Mouse (Mus musculus): ENCODE results near the gene Myo18a. TPM values are rescaled to one million over a fixed set of nuclear protein-coding genes. Genes with fewer than 3 reads are reported as not detected.
A peak's percentile ranks its signal among the peaks of the same experiment; 100 is the strongest.

The Myo18a gene
- polyA plus RNA-seq, 1 experiment, result 20.0 TPM

DNA sequence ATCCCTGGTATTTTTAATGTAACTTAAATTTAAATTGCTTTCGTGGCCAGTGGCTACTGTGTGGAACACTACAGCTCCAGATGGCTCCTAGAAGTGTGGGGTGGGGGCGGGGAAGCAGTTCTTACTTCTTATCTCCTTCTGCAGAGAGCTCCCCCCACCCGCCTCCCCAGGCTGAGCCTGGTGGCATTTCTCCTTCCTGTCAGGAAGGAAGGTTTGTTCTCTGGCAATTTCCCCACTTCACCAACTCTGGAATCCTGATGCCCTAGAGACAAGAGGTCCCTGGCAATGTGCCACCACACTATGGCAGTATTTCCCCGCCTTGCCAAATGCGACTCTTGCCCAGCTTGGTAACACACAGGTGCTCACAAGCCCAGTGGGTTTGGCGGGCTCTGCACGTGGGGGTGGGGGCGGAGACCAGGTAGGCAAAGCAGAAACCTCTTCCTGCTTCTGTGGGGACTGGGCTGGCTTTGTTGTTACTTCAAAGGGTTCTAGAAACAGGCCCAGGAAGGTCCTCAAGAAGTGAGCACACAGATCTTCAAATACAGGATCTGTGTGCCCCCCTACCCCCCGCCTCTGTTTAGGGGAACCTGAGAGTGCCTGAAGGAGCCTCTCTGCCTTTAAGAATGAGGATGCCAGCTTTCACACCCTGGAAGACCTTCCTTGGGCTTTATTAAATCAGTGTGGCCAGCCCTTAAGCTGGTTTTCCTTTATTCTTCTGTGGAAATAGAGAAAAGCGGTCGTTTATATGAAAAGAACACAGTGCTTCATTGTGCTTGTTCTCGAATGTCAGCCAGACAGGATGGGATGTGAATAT, 28.9 kb downstream of the Myo18a start:
- TF ChIP-seq FLI1 (IDR thresholded peaks at IDR 0.05; ENCODE audit: low read length) (no peak), GATA1 (IDR thresholded peaks at IDR 0.05; ENCODE audit: borderline replicate concordance, low read length) (no peak)
- Histone ChIP-seq H3K4me1 (peaks cover 78% of the 10 kb centered on the region), H3K27me3 (replicated peaks) (no peaks in the 10 kb centered on the region), H3K9me3 (no peaks in the 10 kb centered on the region), H3K4me3 (replicated peaks) (peak overlapping the region; percentile 76), H3K36me3 (replicated peaks; ENCODE audit: low read length) (no peaks in the 10 kb centered on the region)

DNA sequence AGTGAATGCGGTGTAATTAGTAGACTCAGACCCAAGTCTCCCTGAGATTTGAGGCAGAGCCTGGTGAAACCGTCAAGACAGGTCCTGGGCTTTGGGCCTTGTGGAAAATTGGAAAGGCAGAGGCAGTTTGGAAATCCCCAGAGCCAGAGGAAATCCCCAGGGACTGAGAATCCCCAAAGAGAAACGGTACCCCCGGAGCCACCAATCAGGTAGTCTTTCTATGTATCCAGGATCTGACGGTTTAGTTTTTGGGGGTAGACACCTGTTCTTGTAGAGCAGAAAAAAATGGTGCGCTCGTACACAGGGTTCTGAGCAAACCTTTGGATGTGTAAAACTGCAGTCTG, 29.5 kb downstream of the Myo18a start:
- Histone ChIP-seq H3K36me3 (replicated peaks; ENCODE audit: low read length) (no peaks in the 10 kb centered on the region), H3K27me3 (replicated peaks) (no peaks in the 10 kb centered on the region), H3K4me1 (peaks cover 72% of the 10 kb centered on the region), H3K4me3 (replicated peaks) (peak overlapping the region; percentile 92), H3K9me3 (no peaks in the 10 kb centered on the region)
- TF ChIP-seq FLI1 (IDR thresholded peaks at IDR 0.05; ENCODE audit: low read length) (no peak), GATA1 (IDR thresholded peaks at IDR 0.05; ENCODE audit: borderline replicate concordance, low read length) (no peak)

DNA sequence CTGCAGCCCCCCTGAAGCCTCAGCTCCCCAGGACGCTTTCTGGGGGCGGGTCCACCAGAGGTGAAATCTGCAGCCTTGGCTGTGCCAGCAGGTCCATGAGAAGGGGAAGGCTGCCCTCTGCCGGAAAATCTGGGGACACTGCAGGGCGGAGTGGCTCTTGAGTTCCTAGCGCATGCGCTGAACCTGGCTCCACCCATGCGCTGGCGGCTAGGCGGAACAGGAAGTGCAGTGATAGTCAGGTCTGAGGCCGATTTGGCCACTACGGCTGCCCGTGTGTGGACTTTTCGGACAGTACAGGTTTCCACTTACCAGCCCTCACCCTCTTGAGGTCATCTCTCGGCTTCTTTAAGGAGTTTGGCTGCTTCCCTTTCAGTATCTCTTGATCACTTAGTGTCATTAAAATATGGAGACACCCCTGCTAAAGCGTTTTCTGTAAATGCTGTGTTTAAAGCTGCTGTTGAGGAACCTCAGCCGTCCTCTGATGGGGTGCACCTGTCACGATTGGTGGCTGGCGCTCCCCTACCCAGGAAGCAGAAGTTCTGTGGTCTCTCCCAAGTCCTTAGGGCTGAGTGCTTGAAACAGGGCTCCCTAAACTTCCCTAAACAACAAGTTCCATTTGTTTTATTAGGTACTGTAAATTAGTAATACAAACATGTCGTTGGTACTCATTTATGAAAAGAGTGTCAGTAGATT, 30.3 kb downstream of the Myo18a start:
- Histone ChIP-seq H3K4me1 (peaks cover 64% of the 10 kb centered on the region), H3K9me3 (no peaks in the 10 kb centered on the region)

DNA sequence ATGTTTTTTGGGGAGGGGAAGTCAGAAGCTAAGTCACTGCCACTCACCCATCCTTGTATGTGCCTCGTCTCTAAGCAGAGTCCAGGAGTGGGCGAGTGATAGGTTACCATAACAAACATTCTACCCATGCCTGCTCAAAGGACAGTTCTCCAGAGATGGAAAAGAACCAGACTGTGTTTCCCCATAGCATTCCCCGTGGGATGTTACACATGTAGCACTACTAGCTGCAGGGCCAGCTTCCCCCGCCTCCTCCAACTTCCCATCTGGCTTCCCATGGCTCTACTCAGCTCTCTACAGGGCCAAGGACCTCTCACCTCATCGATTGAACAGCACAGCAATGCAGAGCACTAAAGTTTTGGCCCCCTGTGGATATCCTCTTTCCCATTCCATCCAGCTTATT, 32.2 kb downstream of the Myo18a start:
- peaks cover 54% of the 10 kb centered on the region for H3K4me1 ChIP-seq
- TF ChIP-seq GATA1 (IDR thresholded peaks at IDR 0.05; ENCODE audit: borderline replicate concordance, low read length) (no peak), FLI1 (IDR thresholded peaks at IDR 0.05; ENCODE audit: low read length) (no peak)
- H3K27me3 ChIP-seq (replicated peaks), result no peaks in the 10 kb centered on the region
- H3K36me3 ChIP-seq (replicated peaks; ENCODE audit: low read length), result peaks cover 5% of the 10 kb centered on the region
- H3K4me3 ChIP-seq (replicated peaks), result no peak overlapping the region
- no peaks in the 10 kb centered on the region for H3K9me3 ChIP-seq

More for the DNA sequence above, 30.3 kb downstream of the Myo18a start:
- Histone ChIP-seq H3K4me3 (replicated peaks) (peak overlapping the region; percentile 92), H3K27me3 (replicated peaks) (no peaks in the 10 kb centered on the region), H3K36me3 (replicated peaks; ENCODE audit: low read length) (no peaks in the 10 kb centered on the region)
- TF ChIP-seq GATA1 (IDR thresholded peaks at IDR 0.05; ENCODE audit: borderline replicate concordance, low read length) (no peak), FLI1 (IDR thresholded peaks at IDR 0.05; ENCODE audit: low read length) (peak; percentile 73; the same call in 1 of the 2 replicates)

DNA sequence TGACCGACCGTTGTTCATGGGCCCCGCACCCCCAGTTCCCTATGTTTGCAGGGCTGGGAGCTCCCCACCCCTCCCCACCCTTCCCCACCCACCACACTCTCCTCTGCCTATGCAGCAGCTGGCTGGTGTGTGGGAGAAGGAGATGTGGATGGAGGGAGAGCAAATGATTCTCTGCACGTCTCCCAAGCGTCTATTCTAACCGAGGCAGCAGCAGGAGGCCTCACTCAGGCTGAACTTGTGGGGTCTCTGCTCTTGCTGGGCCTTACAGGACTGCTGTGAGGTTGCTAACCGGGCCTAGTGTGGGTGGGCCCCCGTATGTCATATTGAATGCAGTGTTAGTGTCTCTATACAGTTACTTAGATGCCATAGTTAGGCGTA, 37.4 kb downstream of the Myo18a start:
- TF ChIP-seq GATA1 (IDR thresholded peaks at IDR 0.05; ENCODE audit: borderline replicate concordance, low read length) (no peak), FLI1 (IDR thresholded peaks at IDR 0.05; ENCODE audit: low read length) (no peak)
- Histone ChIP-seq H3K9me3 (no peaks in the 10 kb centered on the region), H3K4me1 (peaks cover 61% of the 10 kb centered on the region), H3K4me3 (replicated peaks) (peak overlapping the region; percentile 91), H3K36me3 (replicated peaks; ENCODE audit: low read length) (peaks cover 7% of the 10 kb centered on the region), H3K27me3 (replicated peaks) (no peaks in the 10 kb centered on the region)

DNA sequence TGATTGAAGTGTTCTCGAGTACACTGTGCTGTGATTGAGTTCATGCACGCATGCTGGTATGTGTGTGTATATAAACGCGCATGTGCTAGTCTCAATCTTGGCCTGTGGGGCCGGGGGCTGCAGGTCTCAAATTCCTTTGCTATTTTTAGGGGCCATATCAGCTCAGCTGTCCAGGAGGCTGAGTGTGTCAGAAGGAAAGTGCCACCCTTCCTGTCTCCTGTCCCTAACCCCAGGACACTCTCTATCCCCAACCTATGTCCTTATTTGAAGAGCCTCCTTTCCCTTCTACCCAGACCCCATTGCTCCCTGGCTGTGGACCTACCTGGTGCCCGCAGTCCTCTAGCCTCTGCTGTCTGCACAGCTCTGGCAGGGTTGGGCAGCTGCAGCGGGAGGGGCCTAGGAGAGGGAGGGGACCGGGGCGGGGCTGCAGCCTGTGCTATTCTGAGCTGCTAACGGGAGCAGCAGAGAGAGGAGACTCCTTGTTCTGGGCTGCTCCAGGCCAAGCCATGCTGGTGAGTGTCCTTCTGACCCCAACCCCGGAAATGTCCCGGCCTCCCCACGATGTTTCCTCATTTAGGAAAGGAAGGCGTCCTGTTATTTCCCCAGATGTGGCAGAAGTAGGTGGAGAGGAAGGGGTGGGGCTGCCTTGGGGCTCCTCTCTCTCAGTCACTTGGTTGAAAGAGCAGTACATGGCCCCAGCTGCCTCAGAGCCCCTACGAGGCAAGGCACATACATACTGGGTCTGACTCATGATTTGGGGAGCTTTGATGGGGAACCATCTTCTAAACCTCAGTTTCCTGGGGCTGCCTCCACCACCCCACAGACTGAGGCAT, 38.0 kb downstream of the Myo18a start:
- Histone ChIP-seq H3K27me3 (replicated peaks) (no peaks in the 10 kb centered on the region), H3K4me1 (peaks cover 64% of the 10 kb centered on the region), H3K36me3 (replicated peaks; ENCODE audit: low read length) (peaks cover 7% of the 10 kb centered on the region), H3K9me3 (no peaks in the 10 kb centered on the region), H3K4me3 (replicated peaks) (peak overlapping the region; percentile 91)
- TF ChIP-seq FLI1 (IDR thresholded peaks at IDR 0.05; ENCODE audit: low read length), result no peak
- no peak for TF ChIP-seq GATA1 (IDR thresholded peaks at IDR 0.05; ENCODE audit: borderline replicate concordance, low read length)

DNA sequence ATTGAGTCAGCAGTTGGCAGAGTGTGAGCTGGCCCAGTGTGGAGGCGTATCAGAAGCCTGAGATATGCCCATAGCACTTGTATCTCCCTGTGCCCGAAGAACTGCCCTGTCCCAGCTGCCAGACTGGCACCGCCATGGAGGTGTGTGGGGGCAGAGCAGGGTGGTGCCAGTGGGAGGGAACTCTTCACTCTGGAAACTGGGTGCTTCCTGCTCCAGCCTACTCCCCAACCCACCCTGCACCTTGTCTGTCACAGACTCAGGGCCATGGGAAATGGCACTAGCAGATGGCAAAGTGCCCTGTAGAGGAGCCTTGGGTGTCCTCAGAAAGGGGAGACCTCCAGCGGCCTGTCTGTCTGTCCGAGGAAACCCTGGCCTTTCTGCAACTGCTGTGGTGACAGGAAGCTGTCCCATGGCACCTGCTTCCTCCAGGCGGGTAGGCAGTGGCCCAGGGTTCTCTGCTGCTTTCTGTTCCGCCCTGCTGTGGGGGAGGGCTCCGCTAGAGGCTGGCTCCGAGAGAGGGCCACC, 39.4 kb downstream of the Myo18a start:
- TF ChIP-seq FLI1 (IDR thresholded peaks at IDR 0.05; ENCODE audit: low read length) (no peak), GATA1 (IDR thresholded peaks at IDR 0.05; ENCODE audit: borderline replicate concordance, low read length) (no peak)
- Histone ChIP-seq H3K27me3 (replicated peaks) (no peaks in the 10 kb centered on the region), H3K4me1 (peaks cover 77% of the 10 kb centered on the region), H3K36me3 (replicated peaks; ENCODE audit: low read length) (peaks cover 7% of the 10 kb centered on the region), H3K4me3 (replicated peaks) (peak overlapping the region; percentile 91), H3K9me3 (no peaks in the 10 kb centered on the region)

DNA sequence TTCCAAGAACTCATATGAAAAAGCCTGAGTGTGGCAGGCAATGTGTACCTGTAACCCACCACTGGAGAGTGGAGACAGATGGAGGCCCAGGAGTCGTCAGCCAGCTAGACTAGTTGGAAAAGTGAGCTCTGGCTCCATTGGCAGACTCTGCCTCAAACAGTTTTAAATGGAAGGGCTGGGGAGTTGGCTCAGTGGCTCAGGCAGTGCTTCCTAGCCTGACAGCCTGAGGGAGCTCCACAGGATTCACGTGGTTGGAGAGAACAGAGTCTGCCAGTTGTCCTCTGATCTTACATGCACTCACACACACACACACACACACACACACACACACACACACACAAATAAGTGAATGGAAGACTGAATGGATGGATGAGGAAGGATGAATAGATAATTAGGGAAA, 43.2 kb downstream of the Myo18a start:
- Histone ChIP-seq H3K9me3 (no peaks in the 10 kb centered on the region), H3K27me3 (replicated peaks) (peaks cover 2% of the 10 kb centered on the region), H3K4me1 (peaks cover 98% of the 10 kb centered on the region), H3K36me3 (replicated peaks; ENCODE audit: low read length) (peaks cover 28% of the 10 kb centered on the region), H3K4me3 (replicated peaks) (no peak overlapping the region)
- TF ChIP-seq FLI1 (IDR thresholded peaks at IDR 0.05; ENCODE audit: low read length) (no peak), GATA1 (IDR thresholded peaks at IDR 0.05; ENCODE audit: borderline replicate concordance, low read length) (no peak)

DNA sequence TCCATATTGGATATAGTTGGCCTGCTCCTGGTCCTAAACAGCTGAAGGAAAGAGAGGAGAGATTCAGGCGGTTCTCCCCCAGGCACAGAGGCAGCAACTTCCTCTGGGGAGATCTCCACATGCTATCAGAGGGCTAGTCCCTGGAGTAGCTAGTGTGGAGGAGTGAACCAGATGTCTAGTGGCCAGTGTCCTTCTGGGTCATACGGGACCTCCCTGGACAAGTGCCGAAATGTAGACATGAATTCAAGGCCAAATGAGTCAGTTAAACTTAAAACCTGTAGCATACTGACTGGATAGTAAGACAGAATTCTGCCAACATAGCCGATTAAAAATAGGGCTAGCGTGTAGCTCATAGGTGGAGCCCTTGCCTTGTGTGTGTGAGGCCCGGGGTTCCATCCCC, 43.8 kb downstream of the Myo18a start:
- H3K9me3 ChIP-seq, result no peaks in the 10 kb centered on the region
- TF ChIP-seq FLI1 (IDR thresholded peaks at IDR 0.05; ENCODE audit: low read length) (no peak), GATA1 (IDR thresholded peaks at IDR 0.05; ENCODE audit: borderline replicate concordance, low read length) (no peak)
- H3K36me3 ChIP-seq (replicated peaks; ENCODE audit: low read length), result peaks cover 34% of the 10 kb centered on the region
- H3K27me3 ChIP-seq (replicated peaks), result peaks cover 2% of the 10 kb centered on the region
- no peak overlapping the region for H3K4me3 ChIP-seq (replicated peaks)
- peaks cover 98% of the 10 kb centered on the region for H3K4me1 ChIP-seq
